7 mouse cellular contexts compared by ENCODE assay signal in the genomic region with DNA sequence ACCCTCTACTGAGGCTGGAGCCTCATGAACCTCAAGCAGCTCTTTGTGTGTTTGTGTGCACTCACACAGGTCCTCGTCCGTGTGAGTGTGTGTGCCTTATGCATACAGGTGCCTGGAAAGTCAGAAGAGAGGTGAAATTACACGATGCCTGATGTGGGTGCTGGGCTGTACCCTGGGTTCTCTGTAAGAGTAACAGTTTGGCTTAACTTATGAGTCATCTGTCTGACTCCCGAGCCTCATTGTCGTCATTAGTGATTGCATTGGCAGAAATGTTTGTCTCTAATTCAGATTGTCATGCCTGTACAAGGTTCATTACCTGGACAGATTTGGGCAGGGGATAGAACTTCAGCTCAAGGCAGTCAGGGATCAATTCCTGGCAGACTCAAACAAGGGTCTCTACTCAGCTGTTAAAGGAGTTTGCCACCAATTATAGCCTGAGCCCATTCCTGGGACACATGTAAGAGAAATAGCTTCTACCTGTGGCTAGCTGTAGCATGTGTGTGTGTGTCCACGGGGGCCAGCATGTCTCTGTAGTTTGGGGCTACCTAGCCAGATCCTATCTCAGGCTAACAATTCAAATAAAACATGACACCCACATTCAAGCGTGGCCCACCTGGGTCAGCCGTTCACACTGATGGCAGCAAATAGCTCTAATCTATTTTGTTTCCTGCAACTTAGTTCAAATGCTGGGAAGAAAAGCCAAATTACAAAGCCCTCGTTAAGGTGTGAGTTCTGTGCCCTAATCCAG. TPM values are rescaled to one million over a fixed set of nuclear protein-coding genes. Genes with fewer than 3 reads are reported as not detected.
DNase-seq lines count a peak whose midpoint lies in the region; ATAC-seq and TF ChIP-seq lines count a peak whose summit lies in the region.

No protein-coding gene starts in this region.

- ATAC-seq in embryonic facial prominence, embryonic 11.5 days (replicated peaks; ENCODE audit: insufficient number of reproducible peaks, low FRiP score, low TSS enrichment, low read depth), result no peak
- ATAC-seq in hindbrain, embryonic 16.5 days, result no peak

- no peak for TF ChIP-seq CTCF in testis, adult 2 months (IDR thresholded peaks at IDR 0.05; ENCODE audit: control insufficient read depth, insufficient read depth, insufficient replicate concordance, low read depth, low read length)

- no peak for TF ChIP-seq POLR2A in testis, adult 2 months (IDR thresholded peaks at IDR 0.05; ENCODE audit: control insufficient read depth, low read depth, low read length)

- H3K4me1 ChIP-seq in testis, adult 2 months (ENCODE audit: control insufficient read depth, insufficient read depth, low read length), result peaks cover 31% of the 10 kb centered on the region
- H3K4me1 ChIP-seq in embryonic facial prominence, embryonic 11.5 days (ENCODE audit: control insufficient read depth, insufficient read depth, low read length), result peaks cover 20% of the 10 kb centered on the region
- peaks cover 50% of the 10 kb centered on the region for H3K4me1 ChIP-seq in hindbrain, embryonic 16.5 days (ENCODE audit: control insufficient read depth, insufficient read depth, low read depth, low read length)

- H3K27me3 ChIP-seq in testis, adult 2 months (ENCODE audit: control insufficient read depth, insufficient read depth, low read length), result no peaks in the 10 kb centered on the region
- no peaks in the 10 kb centered on the region for H3K27me3 ChIP-seq in embryonic facial prominence, embryonic 11.5 days (ENCODE audit: control insufficient read depth, insufficient read depth, low read length)
- H3K27me3 ChIP-seq in hindbrain, embryonic 16.5 days (replicated peaks; ENCODE audit: control insufficient read depth, insufficient read depth, low read length), result no peaks in the 10 kb centered on the region

- H3K4me2 ChIP-seq in embryonic facial prominence, embryonic 11.5 days (ENCODE audit: low read depth, low read length), result peak overlapping the region; percentile 82
- peak overlapping the region; percentile 66 for H3K4me2 ChIP-seq in hindbrain, embryonic 16.5 days (ENCODE audit: low read length)

- H3K27ac ChIP-seq in testis, adult 2 months (ENCODE audit: control insufficient read depth, insufficient read depth, low read depth, low read length), result peak overlapping the region; percentile 100
- H3K27ac ChIP-seq in embryonic facial prominence, embryonic 11.5 days (replicated peaks; ENCODE audit: low read depth, low read length), result peak overlapping the region; percentile 94
- H3K27ac ChIP-seq in hindbrain, embryonic 16.5 days (ENCODE audit: low read depth, low read length), result peak overlapping the region; percentile 95
- peak overlapping the region; percentile 100 for H3K27ac ChIP-seq in macrophage

- 40% methylated on average over 9 of the region's 9 CpGs for WGBS in embryonic facial prominence, embryonic 11.5 days
- WGBS in hindbrain, embryonic 16.5 days, result 40% methylated on average over 9 of the region's 9 CpGs
- WGBS in macrophage (ENCODE audit: missing documents), result under 1% methylated on average over 9 of the region's 9 CpGs

- no peak for DNase-seq in testis, postnatal 10 days (ENCODE audit: low spot score)
- DNase-seq in embryonic facial prominence, embryonic 11.5 days (ENCODE audit: low spot score), result no peak
- no peak for DNase-seq in urinary bladder, postnatal 14 days (ENCODE audit: low spot score)
- DNase-seq in gastrocnemius, adult 8-10 months (ENCODE audit: low spot score in 2 of 2), result no peak

- peak overlapping the region; percentile 97 for H3K4me3 ChIP-seq in testis, adult 2 months (ENCODE audit: control insufficient read depth, low read depth, low read length)
- peak overlapping the region; percentile 41 for H3K4me3 ChIP-seq in embryonic facial prominence, embryonic 11.5 days (ENCODE audit: low read depth, low read length)
- H3K4me3 ChIP-seq in hindbrain, embryonic 16.5 days (ENCODE audit: low read length), result peak overlapping the region; percentile 94
- peak overlapping the region; percentile 74 for H3K4me3 ChIP-seq in macrophage (ENCODE audit: inconsistent target)

- peaks cover 35% of the 10 kb centered on the region for H3K79me2 ChIP-seq in macrophage (ENCODE audit: inconsistent target)

- H3K36me3 ChIP-seq in testis, adult 2 months (ENCODE audit: control insufficient read depth, insufficient read depth, low read length), result no peaks in the 10 kb centered on the region; the same call in 1 of the 2 replicates
- no peaks in the 10 kb centered on the region for H3K36me3 ChIP-seq in embryonic facial prominence, embryonic 11.5 days (replicated peaks; ENCODE audit: control insufficient read depth, insufficient read depth, low read depth, low read length)
- H3K36me3 ChIP-seq in hindbrain, embryonic 16.5 days (ENCODE audit: control insufficient read depth, insufficient read depth, low read length), result no peaks in the 10 kb centered on the region
- H3K36me3 ChIP-seq in macrophage (ENCODE audit: inconsistent target), result 0 out of 2 replicates have a peak, but pooled peaks cover 5% of the 10 kb centered on the region

- peak overlapping the region; percentile 85 for H3K9ac ChIP-seq in embryonic facial prominence, embryonic 11.5 days (replicated peaks; ENCODE audit: low read length)
- peak overlapping the region; percentile 78 for H3K9ac ChIP-seq in hindbrain, embryonic 16.5 days (ENCODE audit: low read depth, low read length)

- H3K9me3 ChIP-seq in embryonic facial prominence, embryonic 11.5 days (replicated peaks; ENCODE audit: control insufficient read depth, low read length), result no peaks in the 10 kb centered on the region
- H3K9me3 ChIP-seq in hindbrain, embryonic 16.5 days (ENCODE audit: control insufficient read depth, low read length), result no peaks in the 10 kb centered on the region

RNA-seq across cellular contexts. Expression of gene Mknk2, which starts 0.6 kb away (rescaled TPM):
- polyA plus RNA-seq in testis, adult 2 months (2012; rRNA removed), result 53.5 and 60.4 TPM in 2 replicates
- 63.7 and 67.0 TPM in 2 replicates for polyA plus RNA-seq in embryonic facial prominence, embryonic 11.5 days (2014; fragmentation: Nextera tagmentation; extraction: Ambion mirVana)
- polyA plus RNA-seq in hindbrain, embryonic 16.5 days (2015; fragmentation: Nextera tagmentation; extraction: Ambion mirVana), result 35.6 and 55.7 TPM in 2 replicates
- 100 to 1,000 TPM in 1 of 26 experiments, 10 to 100 TPM in 22, 1 to 10 TPM in 3; 7.0 to 106 (median 37.3) TPM for total RNA-seq in macrophage (2018; cell fraction: chromatin; rRNA removed)
- total RNA-seq in macrophage (2018; cell fraction: cytosol; rRNA removed), result 100 to 1,000 TPM in 18 of 26 experiments, 10 to 100 TPM in 8; 59.8 to 198 (median 116) TPM
- total RNA-seq in macrophage (2018; cell fraction: nucleus; rRNA removed), result 100 to 1,000 TPM in 2 of 26 experiments, 10 to 100 TPM in 24; 19.5 to 123 (median 68.6) TPM
- polyA plus RNA-seq in macrophage (2018), result 75.7 to 134 TPM (median 82.8 TPM) in 3 replicates
- 100 to 1,000 TPM; 226 to 292 (median 253) TPM for total RNA-seq in gastrocnemius, adult 8-10 months (2022)

RNA-seq across cellular contexts. Expression of gene Btbd2, which starts 20.4 kb away (rescaled TPM):
- 18.9 and 20.5 TPM in 2 replicates for polyA plus RNA-seq in testis, adult 2 months (2012; rRNA removed)
- 53.5 and 56.3 TPM in 2 replicates for polyA plus RNA-seq in embryonic facial prominence, embryonic 11.5 days (2014; fragmentation: Nextera tagmentation; extraction: Ambion mirVana)
- polyA plus RNA-seq in hindbrain, embryonic 16.5 days (2015; fragmentation: Nextera tagmentation; extraction: Ambion mirVana), result 21.2 and 83.2 TPM in 2 replicates
- total RNA-seq in macrophage (2018; cell fraction: chromatin; rRNA removed), result 10 to 100 TPM in 15 of 26 experiments, 1 to 10 TPM in 11; 1.8 to 28.3 (median 14.1) TPM
- 10 to 100 TPM; 15.2 to 30.1 (median 24.2) TPM for total RNA-seq in macrophage (2018; cell fraction: cytosol; rRNA removed)
- total RNA-seq in macrophage (2018; cell fraction: nucleus; rRNA removed), result 10 to 100 TPM in 14 of 26 experiments, 1 to 10 TPM in 12; 4.9 to 21.9 (median 10.8) TPM
- polyA plus RNA-seq in macrophage (2018), result 16.9 to 26.0 TPM (median 21.9 TPM) in 3 replicates
- 10 to 100 TPM; 36.7 to 40.7 (median 39.7) TPM for total RNA-seq in gastrocnemius, adult 8-10 months (2022)

RNA-seq across cellular contexts. Expression of gene Mob3a, which starts 24.5 kb away (rescaled TPM):
- 11.1 and 12.5 TPM in 2 replicates for polyA plus RNA-seq in testis, adult 2 months (2012; rRNA removed)
- 42.3 and 45.0 TPM in 2 replicates for polyA plus RNA-seq in embryonic facial prominence, embryonic 11.5 days (2014; fragmentation: Nextera tagmentation; extraction: Ambion mirVana)
- polyA plus RNA-seq in hindbrain, embryonic 16.5 days (2015; fragmentation: Nextera tagmentation; extraction: Ambion mirVana), result 56.9 and 59.5 TPM in 2 replicates
- 10 to 100 TPM; 24.0 to 85.6 (median 50.0) TPM for total RNA-seq in macrophage (2018; cell fraction: chromatin; rRNA removed)
- 10 to 100 TPM; 42.5 to 58.5 (median 53.2) TPM for total RNA-seq in macrophage (2018; cell fraction: cytosol; rRNA removed)
- total RNA-seq in macrophage (2018; cell fraction: nucleus; rRNA removed), result 10 to 100 TPM; 29.7 to 68.5 (median 43.5) TPM
- polyA plus RNA-seq in macrophage (2018), result 34.5 to 48.6 TPM (median 44.2 TPM) in 3 replicates
- total RNA-seq in gastrocnemius, adult 8-10 months (2022), result 1 to 10 TPM; 2.6 to 3.6 (median 3.4) TPM

RNA-seq across cellular contexts. Expression of gene Izumo4, which starts 24.7 kb away (rescaled TPM):
- 339 and 385 TPM in 2 replicates for polyA plus RNA-seq in testis, adult 2 months (2012; rRNA removed)
- polyA plus RNA-seq in embryonic facial prominence, embryonic 11.5 days (2014; fragmentation: Nextera tagmentation; extraction: Ambion mirVana), result 4.8 and 7.6 TPM in 2 replicates
- polyA plus RNA-seq in hindbrain, embryonic 16.5 days (2015; fragmentation: Nextera tagmentation; extraction: Ambion mirVana), result 43.7 and 50.4 TPM in 2 replicates
- 10 to 100 TPM in 24 of 26 experiments, 1 to 10 TPM in 2; 6.5 to 49.9 (median 24.1) TPM for total RNA-seq in macrophage (2018; cell fraction: chromatin; rRNA removed)
- total RNA-seq in macrophage (2018; cell fraction: cytosol; rRNA removed), result 1 to 10 TPM; 1.4 to 4.2 (median 2.3) TPM
- total RNA-seq in macrophage (2018; cell fraction: nucleus; rRNA removed), result 10 to 100 TPM in 15 of 26 experiments, 1 to 10 TPM in 11; 3.1 to 26.8 (median 11.3) TPM
- polyA plus RNA-seq in macrophage (2018), result 1.9 to 5.5 TPM (median 2.3 TPM) in 3 replicates
- total RNA-seq in gastrocnemius, adult 8-10 months (2022), result 1 to 10 TPM; 1.0 to 3.1 (median 2.7) TPM

RNA-seq across cellular contexts. Expression of gene Csnk1g2, which starts 54.7 kb away (rescaled TPM):
- 1,079 and 1,184 TPM in 2 replicates for polyA plus RNA-seq in testis, adult 2 months (2012; rRNA removed)
- 93.4 and 97.9 TPM in 2 replicates for polyA plus RNA-seq in embryonic facial prominence, embryonic 11.5 days (2014; fragmentation: Nextera tagmentation; extraction: Ambion mirVana)
- 24.9 and 77.7 TPM in 2 replicates for polyA plus RNA-seq in hindbrain, embryonic 16.5 days (2015; fragmentation: Nextera tagmentation; extraction: Ambion mirVana)
- 10 to 100 TPM; 21.1 to 94.3 (median 56.1) TPM for total RNA-seq in macrophage (2018; cell fraction: chromatin; rRNA removed)
- 10 to 100 TPM; 27.4 to 80.7 (median 43.5) TPM for total RNA-seq in macrophage (2018; cell fraction: cytosol; rRNA removed)
- 10 to 100 TPM; 22.9 to 90.8 (median 48.4) TPM for total RNA-seq in macrophage (2018; cell fraction: nucleus; rRNA removed)
- polyA plus RNA-seq in macrophage (2018), result 66.6 to 78.0 TPM (median 74.8 TPM) in 3 replicates
- total RNA-seq in gastrocnemius, adult 8-10 months (2022), result 100 to 1,000 TPM; 124 to 147 (median 144) TPM

Comparison
In these comparisons a context has a peak if more than half of its experiments do, and no peak if none do; other contexts are left out.
1. H3K4me3 ChIP-seq: peak in every context shown above with its lines; median percentile 97 in testis, adult 2 months; 94 in hindbrain, embryonic 16.5 days; 74 in macrophage; 41 in embryonic facial prominence, embryonic 11.5 days.